In the genomic region with DNA sequence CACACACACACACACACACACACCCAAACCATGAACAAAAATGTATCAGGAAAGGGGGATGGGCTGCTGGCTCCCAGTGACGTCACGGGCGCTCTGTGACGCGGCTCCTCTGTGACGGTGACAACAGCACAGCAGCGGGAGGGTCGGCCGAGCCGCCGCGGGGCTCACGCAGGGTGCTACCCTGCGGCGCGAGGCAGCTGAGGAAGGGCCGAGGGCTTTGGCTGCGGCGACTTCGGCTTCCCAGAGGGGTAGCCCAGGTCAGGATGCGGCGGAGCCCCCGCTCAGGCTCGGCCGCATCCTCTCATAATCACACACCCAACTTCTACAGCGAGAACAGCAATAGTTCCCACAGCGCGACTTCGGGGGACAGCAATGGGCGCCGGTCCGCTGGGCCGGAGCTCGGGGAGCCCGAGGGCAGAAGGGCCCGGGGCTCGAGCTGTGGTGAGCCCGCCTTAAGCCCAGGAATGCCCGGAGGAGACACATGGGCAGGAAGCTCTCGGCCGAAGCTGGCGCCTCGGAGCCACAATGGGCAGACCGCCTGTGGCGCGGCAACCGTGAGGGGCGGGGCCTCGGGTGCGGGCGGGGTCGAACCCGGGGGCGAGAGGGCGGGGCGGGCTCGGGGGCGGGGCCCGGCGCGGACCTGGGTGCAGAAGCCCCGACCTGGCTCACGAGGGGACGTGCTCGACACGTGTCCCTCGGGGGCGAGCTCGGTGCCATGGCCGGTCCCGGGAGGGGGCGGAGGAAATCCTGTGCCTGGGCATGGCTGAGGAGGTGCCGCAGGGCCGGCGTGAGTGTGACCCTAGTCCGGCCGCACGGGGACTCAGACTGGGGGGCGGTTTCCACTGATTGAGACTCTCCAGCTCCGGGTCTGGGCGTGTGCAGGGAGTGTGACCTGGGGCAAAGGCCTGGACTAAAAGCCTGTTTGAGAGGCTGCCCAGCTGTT, we compare ENCODE assay signal across 8 mouse cellular contexts. TPM values are rescaled to one million over a fixed set of nuclear protein-coding genes. Genes with fewer than 3 reads are reported as not detected.
DNase-seq lines count a peak whose midpoint lies in the region; ATAC-seq lines count a peak whose summit lies in the region.

A gene (plus strand): TSS at position 77 of the 943 bp plus-strand sequence.

- H3K4me1 ChIP-seq in liver, embryonic 11.5 days (replicated peaks; ENCODE audit: control insufficient read depth, insufficient read depth, low read length): peaks cover 10% of the 10 kb centered on the region

- peak; percentile 92 for DNase-seq in B cell, adult 2 months
- DNase-seq in adrenal gland, postnatal 14 days: peak; percentile 92
- DNase-seq in embryo, embryonic 9.5 days (ENCODE audit: extremely low spot score): peak; percentile 92
- peak; percentile 96 for DNase-seq in heart, adult 11 months
- peak; percentile 70 for DNase-seq in kidney, adult 11 months
- DNase-seq in liver, embryonic 11.5 days (ENCODE audit: low spot score): peak; percentile 92
- DNase-seq in spleen, postnatal 4 days (ENCODE audit: low spot score in 2 of 2): peak; percentile 75 to 90

- H3K36me3 ChIP-seq in liver, embryonic 11.5 days (ENCODE audit: control insufficient read depth, insufficient read depth, low read length): peaks cover 6% of the 10 kb centered on the region

- H3K4me2 ChIP-seq in liver, embryonic 11.5 days: peak within 1 kb of the TSS; percentile 92

- H3K4me3 ChIP-seq in liver, embryonic 11.5 days (ENCODE audit: low read depth, low read length): peak within 1 kb of the TSS; percentile 75

- H3K27me3 ChIP-seq in liver, embryonic 11.5 days (replicated peaks; ENCODE audit: control insufficient read depth, insufficient read depth, low read length): no peaks in the 10 kb centered on the region

- ATAC-seq in liver, embryonic 11.5 days (replicated peaks; ENCODE audit: low FRiP score): peak; percentile 84
- 0 out of 2 replicates have a peak, but pooled peaks have one; percentile 34 for ATAC-seq in monocyte, adult 5-6 weeks (replicated peaks; ENCODE audit: insufficient number of reproducible peaks, low FRiP score, low TSS enrichment, poor library complexity, severe bottlenecking)

- H3K9ac ChIP-seq in liver, embryonic 11.5 days (ENCODE audit: low read depth, low read length): peak within 1 kb of the TSS; percentile 85

- no peaks in the 10 kb centered on the region for H3K9me3 ChIP-seq in liver, embryonic 11.5 days (ENCODE audit: control insufficient read depth, low read length)

- WGBS in liver, embryonic 11.5 days: under 1% methylated on average over 81 of the region's 81 CpGs

- peak within 1 kb of the TSS; percentile 67 for H3K27ac ChIP-seq in liver, embryonic 11.5 days (ENCODE audit: low read depth, low read length)

RNA-seq across cellular contexts. Expression of the gene that starts here (rescaled TPM):
- total RNA-seq in adrenal gland, postnatal 14 days (2021): 4.2 and 6.0 TPM in 2 replicates
- polyA plus RNA-seq in liver, embryonic 11.5 days (2014; fragmentation: Nextera tagmentation; extraction: Ambion mirVana): 4.1 and 4.7 TPM in 2 replicates
- 0.29 to 2.2 TPM (median 1.9 TPM) in 3 replicates for total RNA-seq in monocyte, adult 5-6 weeks (2017)

Comparison
In these comparisons a context has a peak if more than half of its experiments do, and no peak if none do; other contexts are left out.
1. Peak in every context shown above with its lines: DNase-seq, ATAC-seq, H3K4me3 ChIP-seq and H3K27ac ChIP-seq.